Comparison of ENCODE assay signal across 25 mouse cellular contexts in the genomic region with DNA sequence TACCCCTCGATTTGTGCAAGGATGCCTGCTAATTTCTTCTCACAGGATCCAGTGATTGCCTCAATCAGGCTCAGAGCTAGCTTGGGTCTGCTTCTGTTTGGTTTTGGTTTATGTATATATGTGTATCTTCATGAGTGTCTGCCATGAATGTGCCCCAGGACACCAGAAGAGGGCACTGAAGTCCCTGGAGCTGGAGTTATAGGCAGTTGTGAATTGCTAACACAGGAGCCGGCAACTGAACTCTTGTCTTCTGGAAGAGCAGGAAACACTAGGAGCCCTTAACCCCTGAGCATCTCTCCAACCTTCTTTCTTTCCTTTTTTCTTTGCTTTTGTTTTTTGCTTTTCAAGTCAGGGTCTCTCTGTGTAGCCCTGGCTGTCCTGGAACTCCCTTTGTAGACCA. TPM values are rescaled to one million over a fixed set of nuclear protein-coding genes. Genes with fewer than 3 reads are reported as not detected.
"Had no signal": no experiment of that assay in that cellular context is flagged by ENCODE, and none has a peak within 500 bp of the region (broad histone marks: within the 10 kb centered on the region; RNA-seq: fewer than 3 reads in every experiment).

No protein-coding gene starts in this region.

- H3K4me3 ChIP-seq: lung, embryonic 15.5 days; megakaryocyte, embryonic 14.5 days; midbrain, embryonic 13.5 days; midbrain, embryonic 15.5 days; myocyte; neural tube, embryonic 13.5 days; neural tube, embryonic 15.5 days; stomach, embryonic 15.5 days had no signal

- H3K27me3 ChIP-seq: lung, embryonic 15.5 days; midbrain, embryonic 13.5 days; midbrain, embryonic 15.5 days; neural tube, embryonic 13.5 days; neural tube, embryonic 15.5 days; stomach, embryonic 15.5 days had no signal

- H3K4me1 ChIP-seq: lung, embryonic 15.5 days; megakaryocyte, embryonic 14.5 days; midbrain, embryonic 13.5 days; neural tube, embryonic 13.5 days; neural tube, embryonic 15.5 days; stomach, embryonic 15.5 days had no signal

- H3K9me3 ChIP-seq: lung, embryonic 15.5 days; megakaryocyte, embryonic 14.5 days; midbrain, embryonic 13.5 days; midbrain, embryonic 15.5 days; neural tube, embryonic 13.5 days; neural tube, embryonic 15.5 days; stomach, embryonic 15.5 days had no signal

- H3K27ac ChIP-seq: lung, embryonic 15.5 days; macrophage; midbrain, embryonic 13.5 days; midbrain, embryonic 15.5 days; neural tube, embryonic 13.5 days; neural tube, embryonic 15.5 days; stomach, embryonic 15.5 days; stomach, postnatal 0 days had no signal

- H3K4me2 ChIP-seq: lung, embryonic 15.5 days; midbrain, embryonic 11.5 days; midbrain, embryonic 13.5 days; midbrain, embryonic 15.5 days; neural tube, embryonic 13.5 days; neural tube, embryonic 15.5 days; stomach, embryonic 15.5 days had no signal

- H3K9ac ChIP-seq: liver, postnatal 0 days; lung, embryonic 15.5 days; midbrain, embryonic 13.5 days; midbrain, embryonic 15.5 days; neural tube, embryonic 13.5 days; neural tube, embryonic 15.5 days; stomach, embryonic 15.5 days had no signal

- DNase-seq: liver, postnatal 0 days; lung, adult 2 months; lung, postnatal 14 days; lung, postnatal 36 days; retina, postnatal 1 day; right cerebral cortex, adult 18-20 months; right cerebral cortex, postnatal 14 days; thymus, adult 2 months; thymus, postnatal 25 days; thymus, postnatal 4 days had no signal

- H3K36me3 ChIP-seq: lung, embryonic 15.5 days; midbrain, embryonic 13.5 days; midbrain, embryonic 15.5 days; neural tube, embryonic 13.5 days; neural tube, embryonic 15.5 days; stomach, embryonic 15.5 days had no signal

- ATAC-seq: liver, postnatal 0 days; lung, postnatal 0 days; midbrain, embryonic 13.5 days; midbrain, embryonic 15.5 days had no signal

RNA-seq across cellular contexts. Expression of gene Tex37, which starts 13.1 kb away (rescaled TPM):
- polyA plus RNA-seq: liver, postnatal 0 days; lung, adult 2 months; lung, embryonic 15.5 days; lung, postnatal 0 days; macrophage; midbrain, embryonic 11.5 days; midbrain, embryonic 13.5 days; midbrain, embryonic 15.5 days; myocyte; neural tube, embryonic 11.5 days; neural tube, embryonic 13.5 days; neural tube, embryonic 15.5 days; spleen, adult 2 months; stomach, embryonic 15.5 days; stomach, postnatal 0 days; urinary bladder, adult 2 months had no signal

RNA-seq across cellular contexts. Expression of gene Foxi3, which starts 24.5 kb away (rescaled TPM):
- polyA plus RNA-seq: liver, postnatal 0 days; lung, adult 2 months; lung, embryonic 15.5 days; lung, postnatal 0 days; macrophage; midbrain, embryonic 11.5 days; midbrain, embryonic 13.5 days; midbrain, embryonic 15.5 days; myocyte; neural tube, embryonic 11.5 days; neural tube, embryonic 13.5 days; neural tube, embryonic 15.5 days; spleen, adult 2 months; stomach, embryonic 15.5 days; stomach, postnatal 0 days; urinary bladder, adult 2 months had no signal
